Mouse (Mus musculus) gastrocnemius, adult 8-10 months (tissue): ENCODE measurements around the gene Josd1. TPM values are rescaled to one million over a fixed set of nuclear protein-coding genes. Genes with fewer than 3 reads are reported as not detected.
"Not testable (repeated sequence)": the region's sequence is repeated elsewhere in the genome, so short reads cannot be mapped to it uniquely, and the experiment has no call there.

Source experiments
- DNase-seq, 2 experiments: peaks; one replicate each; pipeline ENCODE4 v3.0.0; 2022; ENCODE audit warnings: low spot score in 2 of 2
- total RNA-seq, 4 experiments: library from RNA; stranded (reverse); gene quantifications; 2 replicates each; pipeline ENCODE4 v1.2.4; 2022

Gene Josd1
- total RNA-seq, 4 experiments from 2014 or later = 10.2 to 18.0 (median 13.5) TPM

- no peak for DNase-seq
These were observed 6.0 kb upstream of the Josd1 start for GRCm38 (mm10) chr15:79693740-79694139.

GRCm38 (mm10) chr15:79692334-79692733, 4.6 kb upstream of the Josd1 start:
- no peak for DNase-seq

DNA sequence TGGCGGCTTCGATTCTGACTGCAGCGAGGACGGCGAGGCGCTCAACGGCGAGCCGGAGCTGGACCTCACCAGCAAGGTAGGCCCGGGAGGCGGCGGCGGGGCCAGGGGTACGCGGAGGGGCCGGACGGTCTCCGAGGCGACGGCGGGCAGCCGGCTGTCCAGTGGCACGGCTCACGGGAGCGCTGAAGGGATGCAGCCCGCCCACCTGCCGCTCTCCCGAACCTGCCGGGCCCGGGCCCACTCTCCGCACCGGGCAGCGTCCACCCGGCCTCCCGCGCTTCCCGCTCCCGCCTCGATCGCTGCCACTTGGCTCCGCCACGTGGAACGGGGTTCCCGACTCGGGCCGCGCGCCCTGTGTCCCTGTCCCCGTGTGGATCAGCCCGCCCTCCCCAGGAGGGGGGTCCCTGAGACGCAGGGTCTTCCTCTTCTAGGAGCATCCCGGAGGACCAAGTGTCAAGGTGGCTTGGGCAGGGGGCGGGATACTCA, 3.3 kb upstream of the Josd1 start:
- peak in 1 of 2 experiments; percentile 29 for DNase-seq

DNA sequence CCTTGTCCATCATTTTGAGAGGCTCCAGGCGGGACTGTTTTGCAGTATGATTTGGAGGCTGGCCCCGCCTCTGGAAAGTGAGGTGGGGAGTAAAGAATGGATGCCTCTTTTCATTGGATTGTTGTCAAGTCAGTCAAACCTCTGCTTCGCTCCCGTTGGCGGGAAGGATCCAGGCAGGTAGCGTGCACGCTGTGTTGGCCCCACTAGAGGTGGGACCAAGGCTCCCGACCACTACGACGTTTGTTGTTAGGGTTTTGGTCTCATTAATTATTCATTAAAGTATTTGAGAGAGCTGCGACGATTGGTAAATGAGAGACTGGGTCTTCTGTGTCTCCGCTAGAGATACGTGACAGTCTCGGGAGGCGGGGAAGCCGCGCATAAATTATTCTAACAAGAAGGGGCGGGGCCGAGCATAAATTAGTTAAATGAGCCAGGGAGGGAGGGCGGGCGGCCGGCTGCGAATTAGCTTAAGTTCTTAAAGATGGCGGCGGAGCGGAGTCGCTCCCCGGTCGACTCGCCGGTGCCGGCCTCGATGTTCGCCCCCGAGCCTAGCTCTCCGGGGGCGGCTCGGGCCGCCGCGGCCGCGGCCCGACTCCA, 2.8 kb upstream of the Josd1 start, which contains the start of gene Gtpbp1:
Gene Gtpbp1, plus strand, starts transcription at position 420 of the 597 bp plus-strand sequence.
- DNase-seq = peak; percentile 97 to 98

GRCm38 (mm10) chr15:79689662-79690425, 2.1 kb upstream of the Josd1 start:
- no peak for DNase-seq

- DNase-seq = no peak
These were observed 693 bp upstream of the Josd1 start for GRCm38 (mm10) chr15:79688268-79688956.

- DNase-seq = peak in 1 of 2 experiments; percentile 47
These were observed 544 bp downstream of the Josd1 start for GRCm38 (mm10) chr15:79687175-79687574.

DNA sequence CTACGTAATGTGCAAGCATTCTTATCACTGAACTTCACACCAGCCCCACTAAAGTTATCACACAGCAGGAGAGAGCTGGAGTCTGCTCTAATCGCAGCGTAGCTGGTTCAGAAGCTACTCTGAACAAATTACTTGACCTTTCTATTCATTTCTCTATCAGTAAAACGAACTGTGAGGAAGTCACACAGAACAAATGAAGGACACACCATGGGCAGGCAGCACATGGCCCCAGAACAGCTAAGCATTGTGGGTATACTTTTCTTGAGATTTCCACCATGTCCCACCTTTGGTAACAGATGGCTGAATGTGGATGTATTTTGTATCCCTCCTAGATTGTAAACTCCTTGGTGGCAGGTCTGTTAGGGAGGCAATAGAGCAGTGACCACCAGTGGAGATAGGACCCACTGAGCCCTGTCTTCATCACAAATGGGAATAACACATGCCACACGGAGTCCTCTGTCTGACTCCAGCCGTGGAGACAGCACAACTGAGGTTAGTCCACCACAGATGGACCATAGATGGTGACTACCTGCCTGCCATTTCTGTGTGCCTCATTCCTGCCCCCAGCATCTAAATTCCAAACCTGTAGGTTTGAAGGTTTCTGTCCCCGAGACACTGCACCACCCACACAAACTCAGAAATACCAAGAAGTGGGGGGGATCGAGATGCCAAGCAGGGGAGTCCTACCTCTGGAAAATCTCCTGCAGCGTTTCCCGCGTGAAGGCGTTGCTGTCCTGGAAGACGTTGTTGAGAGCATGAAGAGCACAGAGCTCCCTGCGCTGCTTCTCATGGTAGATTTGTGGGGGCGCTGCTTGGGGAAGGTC, 1.5 kb downstream of the Josd1 start:
- DNase-seq = no peak

DNA sequence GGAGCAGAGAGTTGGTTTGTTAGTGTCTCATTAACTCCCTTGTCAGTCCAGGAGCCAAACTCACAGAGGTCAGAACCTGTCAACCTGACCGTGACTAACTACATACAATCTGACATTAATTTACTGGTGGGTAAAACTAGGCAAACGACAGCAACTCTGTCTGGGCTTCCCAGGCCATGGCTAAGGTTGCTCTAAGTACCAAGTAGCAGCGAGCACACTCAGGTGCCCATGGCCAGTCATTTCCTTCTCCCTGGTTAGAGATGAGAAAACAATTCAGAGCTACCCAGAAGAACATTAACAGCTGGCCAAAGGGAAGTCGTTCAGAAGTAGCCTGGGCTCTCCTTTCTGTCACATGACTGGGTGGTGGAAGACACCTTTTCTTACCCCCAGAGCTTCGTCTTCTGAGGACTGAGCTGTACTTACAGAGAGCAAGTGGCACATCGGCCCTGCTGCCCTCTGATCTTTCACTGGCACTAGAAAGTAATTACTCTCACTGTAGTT, 2.5 kb downstream of the Josd1 start:
- no peak for DNase-seq

- no peak for DNase-seq
These were observed 3.1 kb downstream of the Josd1 start for GRCm38 (mm10) chr15:79684616-79685015.

GRCm38 (mm10) chr15:79683707-79684465, 3.8 kb downstream of the Josd1 start:
- no peak for DNase-seq

DNA sequence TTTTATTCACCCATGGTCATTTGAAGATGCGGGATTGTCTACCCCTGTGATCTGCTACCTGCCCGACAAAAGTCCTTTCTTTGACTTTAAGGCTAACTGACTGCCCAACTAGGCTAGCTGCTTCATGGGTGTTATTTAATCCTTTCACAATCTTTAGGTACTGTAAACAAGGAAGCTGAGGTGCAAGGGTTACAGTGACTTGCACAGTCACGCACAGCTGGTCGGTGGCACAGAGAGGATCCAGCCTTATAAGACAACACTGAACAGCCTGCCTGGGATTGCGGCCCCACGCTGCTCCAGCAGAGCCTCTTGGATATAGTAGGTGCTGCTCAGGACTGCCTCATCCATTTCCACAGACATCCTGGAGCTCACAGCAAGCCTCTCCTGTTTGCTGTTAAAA, 4.6 kb downstream of the Josd1 start:
- DNase-seq = no peak

GRCm38 (mm10) chr15:79681973-79682372, 5.7 kb downstream of the Josd1 start:
- DNase-seq = no peak

DNA sequence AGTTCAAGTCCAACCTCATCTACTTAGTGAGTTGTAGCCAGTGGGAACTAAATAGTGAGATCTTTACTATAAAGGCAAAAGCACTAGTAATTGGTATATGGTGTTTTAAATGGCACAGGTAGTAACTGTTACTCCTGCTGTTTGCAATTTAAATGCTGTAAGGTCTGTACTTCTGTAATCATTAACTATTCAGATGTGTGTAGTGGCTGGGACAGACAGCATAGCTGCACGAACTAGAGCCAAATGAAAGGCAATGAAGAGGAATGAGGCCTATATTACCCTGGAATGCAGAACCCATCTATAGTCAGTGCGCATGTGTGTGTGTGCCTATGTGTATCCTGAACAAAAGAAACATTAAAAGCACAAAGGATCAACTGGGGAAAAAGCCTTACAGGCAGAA, 9.8 kb downstream of the Josd1 start:
- DNase-seq = no peak

GRCm38 (mm10) chr15:79671828-79672348, 15.8 kb downstream of the Josd1 start:
- not testable (repeated sequence) for DNase-seq

DNA sequence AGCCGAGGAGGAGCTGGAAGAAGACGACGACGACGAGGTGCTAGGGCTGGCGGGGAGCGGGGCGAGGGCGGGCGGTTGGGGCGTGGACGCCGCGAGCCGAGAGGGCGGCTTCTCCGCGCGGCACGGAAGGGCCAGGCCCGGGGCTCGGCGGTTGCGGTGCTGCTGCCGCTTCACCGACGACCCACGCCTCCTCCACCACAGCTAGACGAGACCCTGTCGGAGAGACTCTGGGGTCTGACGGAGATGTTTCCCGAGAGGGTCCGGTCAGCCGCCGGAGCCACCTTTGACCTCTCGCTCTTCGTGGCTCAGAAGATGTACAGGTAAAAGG, 16.8 kb downstream of the Josd1 start:
- DNase-seq = no peak

GRCm38 (mm10) chr15:79670249-79670971, 17.3 kb downstream of the Josd1 start, which contains the start of gene Tomm22:
TSS of gene Tomm22 (plus strand) at chr15:79670861.
- DNase-seq = peak; percentile 70 to 84

- no peak for DNase-seq
These were observed 18.5 kb downstream of the Josd1 start for GRCm38 (mm10) chr15:79669195-79669594.

DNA sequence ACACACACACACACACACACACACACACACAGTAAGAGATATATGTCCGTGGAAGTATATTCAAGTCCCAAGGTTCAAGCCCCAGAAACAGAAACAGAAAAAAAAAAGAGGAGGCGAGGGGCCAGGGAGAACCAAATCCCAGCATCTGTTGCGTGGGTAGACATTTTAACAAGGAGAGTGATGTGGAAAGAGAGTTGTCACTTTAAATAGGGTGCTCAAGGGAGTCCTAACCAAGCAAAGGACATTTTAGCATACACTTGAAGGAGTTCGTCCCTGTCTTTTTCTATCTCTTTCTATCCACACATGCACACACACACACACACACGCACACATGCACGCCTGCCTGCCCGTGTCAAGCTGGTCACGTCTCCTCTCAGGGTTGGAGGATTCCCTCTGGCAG, 23.1 kb downstream of the Josd1 start:
- no peak for DNase-seq
